Mouse (Mus musculus) heart, embryonic 14.5 days (tissue): Measurements from ENCODE around the gene Tas2r115. TPM values are rescaled to one million over a fixed set of nuclear protein-coding genes. Genes with fewer than 3 reads are reported as not detected.
"Not testable (repeated sequence)": the region's sequence is repeated elsewhere in the genome, so short reads cannot be mapped to it uniquely, and the experiment has no call there.

Experiments used
- ATAC-seq: fragments of 200-750 bp; cut with Nextera tagmentation; 2 replicates; pipeline ENCODE4 v1.8.0; 2017; ENCODE audit warnings: low read depth, moderate TSS enrichment; ENCODE audit not compliant: insufficient number of reproducible peaks, insufficient read depth, low FRiP score
- H3K27ac ChIP-seq, 2 experiments: fragments of 200-500 bp in 1 of 2; fragments of 300-500 bp in 1 of 2; sonication (generic) in 1 of 2; replicated peaks in 1 of 2; 2 replicates each; pipeline ENCODE4 v1.5.1; 2012 to 2014; ENCODE audit warnings: low read depth in 2 of 2, low read length in 2 of 2, control low read depth in 1 of 2, mild to moderate bottlenecking in 1 of 2, mixed read lengths in 1 of 2; ENCODE audit not compliant: control insufficient read depth in 1 of 2, insufficient read depth in 1 of 2
- H3K27me3 ChIP-seq: fragments of 300-500 bp; sonication (generic); 2 replicates; pipeline ENCODE4 v1.6.1; 2014; ENCODE audit warnings: mild to moderate bottlenecking, low read length, control low read depth; ENCODE audit not compliant: control insufficient read depth, insufficient read depth
- H3K36me3 ChIP-seq: fragments of 300-500 bp; sonication (generic); 2 replicates; pipeline ENCODE4 v1.6.1; 2014; ENCODE audit warnings: mild to moderate bottlenecking, control low read depth, low read length, mixed read lengths; ENCODE audit not compliant: control insufficient read depth, insufficient read depth
- H3K4me1 ChIP-seq, 2 experiments: fragments of 200-500 bp in 1 of 2; fragments of 300-500 bp in 1 of 2; sonication (generic) in 1 of 2; 2 replicates each; pipeline ENCODE4 v1.6.1; 2012 to 2014; ENCODE audit warnings: low read length in 2 of 2, control low read depth in 1 of 2, mixed read lengths in 1 of 2; ENCODE audit not compliant: control insufficient read depth in 2 of 2, insufficient read depth in 2 of 2
- H3K4me2 ChIP-seq: fragments of 300-500 bp; sonication (generic); 2 replicates; pipeline ENCODE4 v1.6.1; 2014; ENCODE audit warnings: mild to moderate bottlenecking, low read length
- H3K4me3 ChIP-seq, 2 experiments: fragments of 200-500 bp in 1 of 2; fragments of 300-500 bp in 1 of 2; sonication (generic) in 1 of 2; 2 replicates each; pipeline ENCODE4 v1.5.1; 2012 to 2014; ENCODE audit warnings: low read length in 2 of 2, mild to moderate bottlenecking in 2 of 2, control low read depth in 1 of 2, low read depth in 1 of 2, moderate library complexity in 1 of 2; ENCODE audit not compliant: control insufficient read depth in 1 of 2, insufficient read depth in 1 of 2
- H3K9ac ChIP-seq: fragments of 300-500 bp; sonication (generic); 2 replicates; pipeline ENCODE4 v1.6.1; 2014; ENCODE audit warnings: mild to moderate bottlenecking, low read length
- H3K9me3 ChIP-seq: fragments of 300-500 bp; sonication (generic); 2 replicates; pipeline ENCODE4 v1.6.1; 2016; ENCODE audit warnings: low read length, control low read depth; ENCODE audit not compliant: control insufficient read depth
- WGBS: fragments of 180-500 bp; shearing (Covaris S2); extraction: QIAGEN DNeasy Blood & Tissue Kit; methylation state at CpG from one replicate; pipeline ENCODE4 v1.1.7; 2014; 5-methylcytosine and 5-hydroxymethylcytosine counted together
- polyA plus RNA-seq: library from polyadenylated mRNA; unstranded; fragments of >200 nt; fragmentation: Nextera tagmentation; extraction: Ambion mirVana; gene quantifications from 2 replicates; pipeline ENCODE4 v1.2.1, GENCODE M21; 2014

Gene Tas2r115
- polyA plus RNA-seq, result not detected in 2 replicates

- no peak within 1 kb of the TSS for H3K27ac ChIP-seq
- H3K4me2 ChIP-seq, result no peak within 1 kb of the TSS
- 61% methylated on average over 2 of the region's 2 CpGs for WGBS
- H3K9ac ChIP-seq, result no peak within 1 kb of the TSS
- H3K27me3 ChIP-seq, result no peaks in the 10 kb centered on the region
- ATAC-seq, result no peak
- no peaks in the 10 kb centered on the region for H3K36me3 ChIP-seq
- H3K4me1 ChIP-seq, result no peaks in the 10 kb centered on the region
- H3K4me3 ChIP-seq, result no peak within 1 kb of the TSS
- H3K9me3 ChIP-seq, result no peaks in the 10 kb centered on the region
Measured at GRCm38 (mm10) chr6:132737935-132738334, at the start of gene Tas2r115. Tas2r115 (minus strand) TSS chr6:132738035.

- H3K4me2 ChIP-seq, result no peak within 1 kb of the TSS
- no peaks in the 10 kb centered on the region for H3K9me3 ChIP-seq
- H3K9ac ChIP-seq, result no peak within 1 kb of the TSS
- no peaks in the 10 kb centered on the region for H3K4me1 ChIP-seq
- ATAC-seq, result no peak
- H3K27ac ChIP-seq, result no peak within 1 kb of the TSS
- no peaks in the 10 kb centered on the region for H3K36me3 ChIP-seq
- no peak within 1 kb of the TSS for H3K4me3 ChIP-seq
- H3K27me3 ChIP-seq, result no peaks in the 10 kb centered on the region
Measured at GRCm38 (mm10) chr6:132778062-132778461, 40.2 kb upstream of the Tas2r115 start, which contains the start of gene Tas2r136. Tas2r136 (minus strand) TSS chr6:132778162.

GRCm38 (mm10) chr6:132761831-132762230, 24.0 kb upstream of the Tas2r115 start, which contains the start of gene Tas2r102:
Tas2r102 (plus strand) TSS chr6:132762131.
- Histone ChIP-seq H3K9me3 (no peaks in the 10 kb centered on the region), H3K36me3 (no peaks in the 10 kb centered on the region), H3K27ac (no peak within 1 kb of the TSS), H3K4me1 (no peaks in the 10 kb centered on the region), H3K9ac (no peak within 1 kb of the TSS), H3K4me2 (no peak within 1 kb of the TSS), H3K4me3 (no peak within 1 kb of the TSS), H3K27me3 (no peaks in the 10 kb centered on the region)
- no peak for ATAC-seq
- 89% methylated on average over 2 of the region's 2 CpGs for whole genome bisulfite sequencing

GRCm38 (mm10) chr6:132754430-132754829, 16.6 kb upstream of the Tas2r115 start, which contains the start of gene Tas2r124:
Tas2r124 (plus strand) TSS chr6:132754730.
- ATAC-seq, result no peak
- Histone ChIP-seq H3K27ac (no peak within 1 kb of the TSS), H3K9me3 (no peaks in the 10 kb centered on the region), H3K9ac (no peak within 1 kb of the TSS), H3K4me2 (no peak within 1 kb of the TSS), H3K36me3 (no peaks in the 10 kb centered on the region), H3K4me3 (no peak within 1 kb of the TSS), H3K27me3 (no peaks in the 10 kb centered on the region), H3K4me1 (no peaks in the 10 kb centered on the region)
- WGBS, result 78% methylated on average over 1 of the region's 1 CpGs

- Histone ChIP-seq H3K36me3 (no peaks in the 10 kb centered on the region), H3K4me3 (no peak overlapping the region), H3K9me3 (no peaks in the 10 kb centered on the region), H3K27me3 (no peaks in the 10 kb centered on the region), H3K4me1 (no peaks in the 10 kb centered on the region), H3K4me2 (no peak overlapping the region), H3K27ac (no peak overlapping the region), H3K9ac (no peak overlapping the region)
- no peak for ATAC-seq
- WGBS, result 42% methylated on average over 2 of the region's 2 CpGs
Measured at GRCm38 (mm10) chr6:132750206-132750605, 12.4 kb upstream of the Tas2r115 start.

- Histone ChIP-seq H3K4me3 (no peak within 1 kb of the TSS), H3K36me3 (no peaks in the 10 kb centered on the region), H3K27me3 (no peaks in the 10 kb centered on the region), H3K27ac (no peak within 1 kb of the TSS), H3K9ac (no peak within 1 kb of the TSS), H3K9me3 (0 out of 2 replicates have a peak, but pooled peaks cover 2% of the 10 kb centered on the region), H3K4me1 (no peaks in the 10 kb centered on the region), H3K4me2 (no peak within 1 kb of the TSS)
- WGBS, result 63% methylated on average over 3 of the region's 3 CpGs
- ATAC-seq, result no peak
Measured at GRCm38 (mm10) chr6:132711828-132712227, 26.0 kb downstream of the Tas2r115 start, which contains the start of gene Tas2r122. Tas2r122 (minus strand) TSS chr6:132711928.

GRCm38 (mm10) chr6:132700907-132701306, 36.9 kb downstream of the Tas2r115 start, which contains the start of gene Tas2r121:
Tas2r121 (minus strand) TSS chr6:132701007.
- WGBS, result 74% methylated on average over 1 of the region's 1 CpGs
- Histone ChIP-seq H3K4me1 (no peaks in the 10 kb centered on the region), H3K9ac (no peak within 1 kb of the TSS), H3K4me3 (no peak within 1 kb of the TSS), H3K27me3 (no peaks in the 10 kb centered on the region), H3K36me3 (no peaks in the 10 kb centered on the region), H3K9me3 (no peaks in the 10 kb centered on the region), H3K4me2 (no peak within 1 kb of the TSS), H3K27ac (no peak within 1 kb of the TSS)
- no peak for ATAC-seq

GRCm38 (mm10) chr6:132691596-132691995, 46.2 kb downstream of the Tas2r115 start:
- ATAC-seq, H3K4me1 ChIP-seq, H3K9me3 ChIP-seq, H3K9ac ChIP-seq, H3K4me3 ChIP-seq, H3K27ac ChIP-seq, H3K4me2 ChIP-seq, H3K27me3 ChIP-seq, H3K36me3 ChIP-seq: not testable (repeated sequence)
- 79% methylated on average over 7 of the region's 7 CpGs for WGBS
